Mouse (Mus musculus) liver, adult 10 weeks (tissue): ENCODE data around the gene Hdac10. TPM values are rescaled to one million over a fixed set of nuclear protein-coding genes. Genes with fewer than 3 reads are reported as not detected.

ENCODE experiments used
- polyA plus RNA-seq: library from polyadenylated mRNA; stranded (reverse); fragments of 350-450 nt; fragmentation: Illumina TruSeq; extraction: RNeasy Lipid Tissue Mini Kit (QIAGEN cat#74804); gene quantifications from one replicate; pipeline ENCODE4 v1.2.3, GENCODE M21; 2014; ENCODE audit warnings: low read depth, low replicate concordance

Hdac10 gene
- polyA plus RNA-seq, result 0.79 TPM

DNA sequence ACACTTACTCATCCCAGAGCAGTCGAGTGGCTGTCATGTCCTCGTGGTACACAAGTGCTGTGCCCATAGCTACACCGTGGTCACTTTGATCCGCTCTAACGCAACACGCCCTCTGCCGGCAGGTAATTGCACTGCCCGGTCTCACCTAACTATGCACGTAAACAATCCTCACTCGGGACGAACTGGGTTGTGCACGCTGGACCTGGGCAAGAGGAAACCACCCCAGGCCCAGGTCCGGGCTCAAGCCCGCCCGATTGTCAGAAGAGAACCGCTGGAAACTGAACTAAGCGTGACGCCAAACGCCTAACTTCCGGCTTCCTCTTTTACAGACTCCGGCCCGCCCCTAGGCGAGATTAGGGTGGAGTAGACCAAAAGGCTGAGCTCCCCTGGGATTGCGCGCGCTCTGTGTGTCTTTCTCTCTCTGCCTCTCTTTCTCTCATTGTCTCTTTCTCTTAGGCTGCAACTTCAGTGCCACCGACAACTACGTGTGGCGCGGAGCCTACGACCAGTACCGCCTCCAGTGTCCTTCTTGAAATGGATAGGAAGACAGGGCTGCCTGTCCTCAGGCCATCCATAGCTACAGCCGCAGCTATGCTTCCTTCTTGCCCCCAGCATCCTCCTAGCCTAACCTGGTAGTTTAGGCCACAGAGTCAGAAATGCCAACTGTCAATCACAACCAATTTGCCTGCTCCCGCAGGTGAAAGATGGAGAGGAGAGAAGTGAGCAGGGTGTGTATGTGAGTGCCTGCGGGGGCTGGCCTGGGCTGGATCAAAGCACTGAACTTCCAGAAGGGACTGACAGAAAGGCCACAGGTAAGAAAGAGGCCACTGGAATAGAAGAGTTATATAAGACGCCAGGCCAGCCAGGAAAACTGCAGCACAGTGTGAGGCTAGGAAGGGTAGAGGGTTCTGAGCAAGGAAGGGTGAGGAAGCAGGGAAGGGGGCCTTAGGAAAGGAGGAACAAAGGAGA, at the start of gene Hdac10:
TSS of gene Hdac10 (minus strand) at position 319 of the 969 bp plus-strand sequence.

DNA sequence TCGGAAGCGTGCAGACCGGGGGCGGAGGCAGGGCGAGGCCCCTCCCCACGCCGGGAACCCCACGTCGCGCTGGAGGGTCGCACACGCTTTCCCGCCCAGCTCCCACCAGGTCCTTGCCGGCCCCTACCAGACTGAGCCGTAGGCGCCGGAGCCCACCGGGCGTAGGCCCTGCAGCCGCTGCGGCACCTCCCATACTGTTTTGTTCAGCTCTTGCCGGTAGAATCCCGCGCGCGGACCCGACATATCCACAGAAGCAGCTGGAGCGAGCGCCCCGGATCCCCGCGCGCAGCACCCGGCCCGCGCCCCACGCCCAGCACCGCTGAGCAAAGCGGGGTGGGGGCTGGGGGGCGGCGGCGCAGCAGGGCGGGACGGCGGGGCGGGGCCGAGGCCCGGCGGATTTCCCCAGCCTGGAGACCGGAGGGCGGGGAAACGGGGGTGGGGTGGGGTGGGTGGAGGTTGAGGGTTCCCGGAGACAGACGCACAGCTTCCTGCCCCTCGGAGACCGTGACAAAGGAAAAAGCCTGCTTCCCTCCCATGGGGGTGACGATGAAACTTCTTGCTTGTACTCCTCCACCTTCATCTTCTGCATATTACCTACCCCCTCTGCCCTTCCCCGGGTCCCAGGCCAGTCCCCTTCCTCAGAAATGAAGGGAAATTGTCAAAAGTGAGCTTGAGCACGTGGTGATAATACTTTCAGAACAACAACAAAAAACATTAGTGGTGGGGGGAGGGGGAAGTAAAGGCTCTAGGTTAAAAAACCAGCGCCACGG, 21.0 kb upstream of the Hdac10 start, which contains the start of gene Mapk11:
TSS of gene Mapk11 (minus strand) at position 358 of the 770 bp plus-strand sequence.

DNA sequence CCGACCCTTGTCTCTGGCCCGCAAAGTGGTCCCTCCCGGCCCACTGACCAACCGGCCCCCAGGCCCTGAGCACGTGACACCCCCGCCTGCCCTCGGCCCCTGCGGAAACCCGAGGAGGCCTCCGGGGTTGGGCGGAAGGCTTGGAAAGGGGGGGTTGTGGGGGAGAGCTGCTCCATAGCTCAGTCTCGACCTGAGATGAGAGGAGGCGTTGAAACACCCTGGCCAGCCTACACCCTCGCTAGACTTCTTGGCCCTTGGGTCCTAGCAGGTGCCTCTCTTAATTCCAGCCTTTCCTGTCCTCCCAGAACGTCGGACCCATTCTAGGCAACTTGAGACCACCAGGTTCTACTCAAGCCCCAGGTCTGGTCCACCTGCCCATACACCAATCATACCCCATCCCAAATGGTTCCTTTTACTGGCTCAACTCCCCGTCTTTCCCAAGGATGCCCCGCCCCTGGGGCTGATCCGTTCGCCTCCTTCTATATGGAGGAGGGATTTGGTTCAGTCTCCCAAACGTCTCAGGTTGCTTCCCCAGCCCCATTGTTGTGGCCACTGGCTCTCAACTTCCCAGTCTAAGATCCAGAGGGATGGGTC, 12.3 kb upstream of the Hdac10 start, which contains the start of gene Mapk12:
TSS of gene Mapk12 (minus strand) at position 45 of the 594 bp plus-strand sequence.

DNA sequence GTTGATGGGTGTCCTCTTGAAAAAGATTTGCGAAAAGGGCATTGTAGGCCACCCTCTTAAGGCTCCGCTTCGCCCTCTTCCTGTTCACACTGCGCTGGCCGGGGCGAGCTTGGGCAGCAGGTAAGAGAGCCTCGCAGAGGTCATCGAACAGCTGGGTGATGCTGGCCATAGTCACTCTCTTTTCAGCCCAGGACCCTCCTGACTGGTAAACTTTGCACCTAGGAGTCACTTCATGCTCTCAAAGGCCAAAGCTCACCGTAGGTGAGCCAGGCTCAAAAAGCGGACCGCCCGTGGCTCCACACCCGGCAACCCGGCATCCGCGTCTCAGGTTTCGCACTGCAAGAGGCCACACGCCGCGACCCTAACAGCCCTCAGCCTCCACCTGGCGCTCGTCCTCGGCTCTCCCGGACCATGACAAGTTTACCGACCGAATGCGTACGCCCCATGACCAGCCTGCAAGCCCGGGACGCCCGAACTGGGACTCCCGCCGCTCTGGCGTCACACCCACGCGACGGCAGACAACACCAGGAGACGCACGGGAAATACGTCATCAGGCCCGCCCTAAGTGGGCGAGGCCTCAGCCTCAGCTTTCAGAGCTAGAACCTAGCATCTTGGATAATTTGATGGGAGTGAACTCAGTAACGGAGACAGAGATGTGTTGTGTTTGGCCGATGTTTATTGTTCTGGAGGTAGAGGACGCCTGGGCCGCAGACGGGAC, 5.7 kb downstream of the Hdac10 start, which contains the start of gene Tubgcp6:
TSS of gene Tubgcp6 (minus strand) at position 464 of the 718 bp plus-strand sequence.

DNA sequence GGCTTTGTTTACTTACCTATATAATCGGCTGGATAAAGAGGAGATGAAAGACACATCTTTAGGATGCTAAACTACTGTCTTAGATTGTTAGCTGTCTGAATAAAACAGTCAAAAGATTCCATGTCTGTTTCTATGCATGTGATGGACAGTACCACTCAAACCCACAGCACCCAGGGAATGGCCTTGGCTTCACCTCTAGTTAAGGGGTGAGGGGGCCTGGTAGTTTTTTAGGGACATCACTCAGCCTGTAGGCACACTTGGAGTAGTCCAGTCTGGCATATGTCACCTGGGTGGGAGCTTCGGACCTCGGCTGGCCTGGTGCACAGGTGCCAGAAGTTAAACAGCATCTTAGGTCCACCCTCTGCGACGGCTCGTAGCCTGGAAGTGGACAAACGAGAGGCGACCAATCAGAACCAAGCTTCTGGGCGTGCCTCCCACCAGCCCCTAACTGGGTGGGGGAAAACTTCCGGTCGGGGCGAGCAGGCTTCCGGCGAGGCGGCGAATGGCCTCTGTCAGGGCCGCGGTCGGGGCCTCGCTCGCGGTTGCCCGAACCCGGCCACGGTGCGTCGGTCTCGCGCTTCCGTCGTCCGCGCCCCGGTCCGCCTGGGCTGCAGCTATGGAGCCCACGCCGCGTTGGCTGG, 39.8 kb downstream of the Hdac10 start, which contains the start of gene Selenoo:
TSS of gene Selenoo (plus strand) at position 478 of the 641 bp plus-strand sequence.

DNA sequence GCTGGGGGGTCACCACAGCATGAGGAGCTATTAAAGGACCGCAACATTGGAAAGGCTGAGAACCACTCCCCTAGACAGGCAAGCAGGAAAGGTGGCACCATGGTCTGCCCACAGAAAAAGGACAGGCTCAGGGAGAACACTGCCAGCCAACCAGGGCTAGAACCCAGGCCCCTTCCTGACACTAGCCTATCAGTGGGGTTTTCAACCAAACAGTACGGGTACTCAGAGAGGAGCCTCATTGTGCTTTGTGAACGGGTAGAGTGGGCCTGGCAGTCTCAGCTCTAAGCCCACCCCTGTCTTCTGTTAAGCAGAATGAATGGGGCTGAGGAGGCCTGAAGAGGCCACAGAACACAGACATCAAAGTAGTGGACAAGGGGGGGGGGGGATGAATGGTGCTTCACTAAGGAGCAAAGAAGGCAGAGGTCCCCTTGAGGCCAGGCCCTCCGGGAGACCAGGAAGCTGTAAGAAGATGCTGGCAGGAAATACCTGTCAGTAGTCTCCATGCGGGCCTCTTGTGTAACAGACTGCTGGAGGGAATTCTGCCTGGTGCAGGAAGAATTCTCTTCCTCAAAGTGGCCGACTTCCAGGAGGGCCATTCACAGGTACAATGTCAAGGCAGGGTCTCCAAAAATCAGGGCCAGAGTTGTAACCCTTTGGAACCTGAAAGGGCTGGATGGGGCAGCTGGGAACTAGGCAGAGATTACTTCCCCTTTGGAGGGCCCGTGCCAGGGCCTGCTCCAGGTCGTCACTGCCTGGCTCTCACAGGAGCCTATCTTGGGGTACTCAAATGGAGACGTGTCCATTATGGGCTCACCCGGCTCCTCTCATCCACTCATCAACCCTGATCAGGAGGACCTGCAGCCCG, 53.7 kb downstream of the Hdac10 start, which contains the start of gene Trabd:
TSS of gene Trabd (plus strand) at position 512 of the 865 bp plus-strand sequence.

Other genes with a start within 250 kb of the Hdac10 start
- not detected for gene Ttll8, start 174.3 kb downstream of the Hdac10 start, polyA plus RNA-seq
- gene Mlc1, start 149.7 kb downstream of the Hdac10 start, polyA plus RNA-seq, result not detected
- not detected for gene Mov10l1, start 145.8 kb downstream of the Hdac10 start, polyA plus RNA-seq
- not detected for gene Panx2, start 69.0 kb downstream of the Hdac10 start, polyA plus RNA-seq
- 6.0 TPM for gene Trabd, start 53.6 kb downstream of the Hdac10 start, polyA plus RNA-seq
- 13.7 TPM for gene Selenoo, start 39.6 kb downstream of the Hdac10 start, polyA plus RNA-seq
- 1.2 TPM for gene Tubgcp6, start 5.6 kb downstream of the Hdac10 start, polyA plus RNA-seq
- 1.1 TPM for gene Mapk12, start 12.0 kb upstream of the Hdac10 start, polyA plus RNA-seq
- gene Mapk11, start 20.9 kb upstream of the Hdac10 start, polyA plus RNA-seq, result 0.16 TPM
- gene Plxnb2, start 52.1 kb upstream of the Hdac10 start, polyA plus RNA-seq, result 6.3 TPM
- gene Dennd6b, start 67.8 kb upstream of the Hdac10 start, polyA plus RNA-seq, result 0.56 TPM
- 9.0 TPM for gene Ppp6r2, start 82.9 kb upstream of the Hdac10 start, polyA plus RNA-seq
- 2.2 TPM for gene Sbf1, start 186.6 kb upstream of the Hdac10 start, polyA plus RNA-seq
- gene Adm2, start 194.0 kb upstream of the Hdac10 start, polyA plus RNA-seq, result not detected
- gene Miox, start 205.7 kb upstream of the Hdac10 start, polyA plus RNA-seq, result not detected
- 0.72 TPM for gene Lmf2, start 227.0 kb upstream of the Hdac10 start, polyA plus RNA-seq
- gene Ncaph2, start 227.0 kb upstream of the Hdac10 start, polyA plus RNA-seq, result 9.0 TPM
- 5.9 TPM for gene Sco2, start 245.1 kb upstream of the Hdac10 start, polyA plus RNA-seq
- gene Tymp, start 248.3 kb upstream of the Hdac10 start, polyA plus RNA-seq, result 2.1 TPM